Mouse (Mus musculus) CD4-positive, CD25-positive, alpha-beta regulatory T cell, adult 4 months (primary cell): Measurements from ENCODE around the gene Dhrs4. TPM values are rescaled to one million over a fixed set of nuclear protein-coding genes. Genes with fewer than 3 reads are reported as not detected.

Source experiments
- ATAC-seq: one replicate; pipeline ENCODE4 v1.8.0; 2017
- polyA plus RNA-seq, 2 experiments: library from polyadenylated mRNA; unstranded; fragments of 100-300 nt; shearing (Covaris generic); gene quantifications; one replicate each; pipeline ENCODE4 v1.2.1; 2017

Dhrs4 gene
- 10 to 100 TPM; 41.9 to 49.5 TPM for polyA plus RNA-seq

GRCm38 (mm10) chr14:55478651-55479599 lies at the start of gene Dhrs4:
Gene Dhrs4 (plus strand): TSS chr14:55478758.
- peak; percentile 93 for ATAC-seq

- no peak for ATAC-seq
These were observed 48.3 kb upstream of the Dhrs4 start for GRCm38 (mm10) chr14:55430255-55430654.

- ATAC-seq: no peak
These were observed 45.5 kb upstream of the Dhrs4 start for GRCm38 (mm10) chr14:55433052-55433451.

- ATAC-seq: no peak
These were observed 43.7 kb upstream of the Dhrs4 start for GRCm38 (mm10) chr14:55434825-55435224.

- ATAC-seq: no peak
These were observed 41.4 kb upstream of the Dhrs4 start for GRCm38 (mm10) chr14:55437118-55437517.

GRCm38 (mm10) chr14:55438193-55438784 lies 40.3 kb upstream of the Dhrs4 start:
- ATAC-seq: no peak

- ATAC-seq: no peak
These were observed 20.9 kb upstream of the Dhrs4 start for GRCm38 (mm10) chr14:55457693-55458092.

GRCm38 (mm10) chr14:55458273-55458672 lies 20.3 kb upstream of the Dhrs4 start:
- peak; percentile 47 for ATAC-seq

- no peak for ATAC-seq
These were observed 19.8 kb upstream of the Dhrs4 start for GRCm38 (mm10) chr14:55458761-55459160.

- no peak for ATAC-seq
These were observed 18.8 kb upstream of the Dhrs4 start for GRCm38 (mm10) chr14:55459796-55460195.

- no peak for ATAC-seq
These were observed 18.3 kb upstream of the Dhrs4 start for GRCm38 (mm10) chr14:55460297-55460696.

GRCm38 (mm10) chr14:55461757-55462156 lies 16.8 kb upstream of the Dhrs4 start:
- no peak for ATAC-seq

- ATAC-seq: no peak
These were observed 12.1 kb upstream of the Dhrs4 start for GRCm38 (mm10) chr14:55466481-55466880.

- ATAC-seq: no peak
These were observed 11.4 kb upstream of the Dhrs4 start for GRCm38 (mm10) chr14:55467108-55467507.

- no peak for ATAC-seq
These were observed 10.2 kb upstream of the Dhrs4 start for GRCm38 (mm10) chr14:55468301-55468741.

- ATAC-seq: no peak
These were observed 9.5 kb upstream of the Dhrs4 start for GRCm38 (mm10) chr14:55469041-55469440.

GRCm38 (mm10) chr14:55469821-55470220 lies 8.7 kb upstream of the Dhrs4 start:
- ATAC-seq: no peak

GRCm38 (mm10) chr14:55470806-55471205 lies 7.8 kb upstream of the Dhrs4 start:
- no peak for ATAC-seq

- no peak for ATAC-seq
These were observed 2.9 kb upstream of the Dhrs4 start for GRCm38 (mm10) chr14:55475654-55476053.

GRCm38 (mm10) chr14:55477421-55477820 lies 1.1 kb upstream of the Dhrs4 start:
- ATAC-seq: no peak

- ATAC-seq: no peak
These were observed 729 bp upstream of the Dhrs4 start for GRCm38 (mm10) chr14:55477829-55478228.

GRCm38 (mm10) chr14:55479629-55480028 lies 1.1 kb downstream of the Dhrs4 start:
- ATAC-seq: no peak

GRCm38 (mm10) chr14:55484430-55485085 lies 6.0 kb downstream of the Dhrs4 start:
- ATAC-seq: no peak
